Mouse (Mus musculus) megakaryocyte, embryonic 14.5 days (primary cell): ENCODE measurements around the gene Nr2c2ap.

Experiments
- FLI1 ChIP-seq: IDR thresholded peaks from 2 replicates; pipeline ENCODE4 v1.6.1; 2012; ENCODE audit warnings: low read length, inconsistent platforms, mixed read lengths
- GATA1 ChIP-seq: IDR thresholded peaks from 3 replicates; pipeline ENCODE4 v1.6.1; 2012; ENCODE audit warnings: mixed read lengths, low read length, inconsistent platforms, borderline replicate concordance

GRCm38 (mm10) chr8:70174079-70174478 is 42.9 kb downstream of the Nr2c2ap start:
- TF ChIP-seq GATA1 = no peak
- TF ChIP-seq FLI1 = no peak
